Mouse (Mus musculus) adrenal gland (tissue): ENCODE measurements around the gene Atrip.

Experiments
- intact Hi-C: fragments of 180-260 bp; cut with DNase I; formaldehyde crosslinking; loops from one replicate; pipeline ENCODE4 v1.15.1; 2025

The Atrip gene

DNA sequence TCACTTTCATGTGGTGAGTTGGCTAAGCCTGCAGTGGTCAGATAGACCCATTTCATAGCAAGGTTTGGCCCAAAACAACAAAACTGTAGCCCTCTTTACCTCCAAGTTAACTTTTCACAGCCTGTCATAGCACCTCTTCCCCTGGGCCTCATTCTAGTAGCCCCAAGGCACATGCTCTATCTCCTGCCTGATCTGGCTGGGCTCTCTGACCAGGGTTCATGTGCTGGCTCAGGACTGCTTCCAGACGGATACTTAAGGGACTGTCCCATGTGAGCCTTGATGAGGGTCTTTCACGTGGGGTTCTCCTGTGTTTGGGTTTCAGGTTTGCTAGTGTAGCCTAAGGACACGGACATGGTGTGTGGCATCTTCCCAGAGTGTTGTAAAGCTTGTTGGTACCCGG is 34.2 kb downstream of the Atrip start:
- intact Hi-C loops = no loop called here

DNA sequence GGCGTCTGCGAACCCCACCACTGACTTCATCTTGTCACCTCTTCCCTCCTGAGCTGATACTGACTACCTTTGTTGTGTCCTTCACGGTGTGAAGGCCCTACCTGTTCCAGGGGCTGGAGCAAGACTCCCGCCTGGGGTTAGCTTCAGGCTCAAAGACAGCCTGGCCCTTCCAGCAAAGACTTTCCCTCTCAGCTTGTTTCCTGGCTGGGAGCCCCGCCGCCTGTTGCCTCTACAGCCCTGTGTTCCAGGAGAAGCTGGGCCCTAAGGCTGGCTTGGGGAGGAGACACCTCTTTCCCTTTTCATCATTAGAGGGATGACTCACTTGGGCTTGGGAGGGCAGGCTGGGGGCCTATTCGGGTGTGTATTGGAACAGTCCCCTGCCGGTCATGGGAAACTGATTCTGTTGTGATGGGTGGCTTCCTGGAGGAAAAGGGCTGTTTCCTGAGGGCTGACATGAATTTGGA is 35.0 kb downstream of the Atrip start:
- intact Hi-C loops = no loop called here

DNA sequence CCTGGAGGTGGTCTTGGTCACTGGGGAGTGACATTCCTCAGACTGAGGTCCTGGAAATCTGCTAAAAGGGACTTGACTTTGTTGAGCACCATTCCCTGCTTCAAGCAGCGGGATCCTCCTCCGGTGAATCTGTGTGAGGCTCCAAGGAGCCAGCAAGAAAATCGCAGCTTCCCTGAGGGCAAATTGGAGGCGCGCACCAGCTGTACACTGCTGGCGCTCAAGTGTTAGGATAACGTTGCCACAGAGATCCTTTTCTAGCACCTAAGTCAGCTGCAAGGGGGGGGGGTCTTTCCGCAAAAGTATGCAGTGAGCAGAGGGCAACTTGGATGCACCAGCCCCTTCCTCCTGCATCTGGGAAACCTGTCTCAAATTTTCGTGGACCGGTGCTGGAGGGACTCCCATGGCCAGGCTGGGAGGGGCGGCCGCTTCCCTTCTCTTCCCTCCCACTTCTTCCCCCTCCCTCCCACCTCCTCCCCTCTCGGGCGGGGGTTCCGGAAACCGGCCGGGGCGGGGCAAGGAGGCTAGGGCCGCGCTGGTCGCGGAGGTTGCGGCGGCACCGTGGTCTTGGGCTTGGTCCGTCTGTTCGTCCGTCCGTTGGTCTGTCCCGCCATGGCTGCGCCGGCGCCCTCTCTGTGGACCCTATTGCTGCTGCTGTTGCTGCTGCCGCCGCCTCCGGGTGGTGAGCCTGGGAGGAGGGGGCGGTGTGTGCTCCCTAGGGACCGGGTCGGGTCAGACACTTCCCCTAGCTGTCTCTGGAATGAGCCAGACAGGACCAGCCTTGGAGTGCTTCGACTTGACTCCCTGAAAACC is 35.6 kb downstream of the Atrip start, which contains the start of gene Shisa5:
Gene Shisa5, plus strand, starts transcription at position 480 of the 810 bp plus-strand sequence.
- intact Hi-C loops = no loop called here

DNA sequence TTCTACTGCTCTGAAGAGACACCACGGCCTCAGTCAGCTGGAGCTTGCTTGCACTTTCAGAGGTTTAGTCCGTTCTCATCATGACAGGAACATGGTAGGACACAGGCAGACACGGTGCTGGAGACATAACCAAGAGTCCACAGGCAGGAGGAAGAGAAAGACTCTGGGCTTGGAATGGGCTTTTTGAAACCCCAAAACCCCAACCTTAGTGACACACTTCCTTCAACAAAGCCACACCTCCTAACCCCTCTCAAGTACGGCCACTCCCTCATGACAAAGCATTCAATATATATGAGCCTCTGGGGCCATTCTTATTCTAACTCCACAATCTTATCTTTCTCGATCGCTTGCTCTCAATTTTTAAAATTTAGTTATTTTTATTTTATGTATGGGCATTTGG is 41.5 kb downstream of the Atrip start:
- intact Hi-C loops = no loop called here

DNA sequence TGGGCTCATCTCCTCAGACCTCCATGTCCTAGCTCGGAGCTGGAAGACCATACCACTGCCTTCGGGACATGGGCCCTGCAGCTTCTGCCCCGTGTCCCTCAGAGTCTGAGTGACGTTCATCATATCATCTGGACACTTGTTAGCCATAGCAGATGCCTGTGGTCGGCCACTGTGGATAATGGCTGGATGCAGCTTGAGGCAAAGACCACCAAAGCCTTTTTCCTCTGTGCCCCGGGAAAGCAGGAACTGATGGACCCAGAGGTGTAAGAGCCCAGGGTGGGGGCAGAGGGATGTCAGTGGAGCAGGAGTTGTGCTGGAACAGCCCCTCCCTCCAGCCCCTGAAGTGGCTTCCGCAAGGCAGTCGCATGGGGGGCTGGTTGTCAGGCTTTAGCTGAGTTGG is 42.2 kb downstream of the Atrip start:
- intact Hi-C loops = no loop called here

DNA sequence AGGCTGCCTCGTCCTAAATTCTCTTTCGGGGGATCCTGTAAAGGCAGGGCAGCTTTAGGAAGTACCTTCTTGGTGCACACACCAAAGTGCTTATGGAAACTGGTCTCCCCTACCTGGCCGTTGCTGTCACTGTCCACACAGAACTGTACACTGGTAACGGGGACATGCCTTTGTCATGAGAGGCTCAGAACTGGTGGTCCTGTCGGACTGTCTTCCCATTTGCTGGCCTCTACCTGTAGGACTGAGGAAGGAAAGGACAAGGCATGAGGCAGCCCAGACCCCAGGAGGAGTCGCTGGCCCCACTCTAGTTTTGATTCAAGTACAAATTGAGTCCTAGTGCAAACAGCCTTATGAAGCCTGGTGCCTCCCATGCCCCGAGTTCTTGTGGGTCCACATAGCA is 42.9 kb downstream of the Atrip start:
- intact Hi-C loops = no loop called here

DNA sequence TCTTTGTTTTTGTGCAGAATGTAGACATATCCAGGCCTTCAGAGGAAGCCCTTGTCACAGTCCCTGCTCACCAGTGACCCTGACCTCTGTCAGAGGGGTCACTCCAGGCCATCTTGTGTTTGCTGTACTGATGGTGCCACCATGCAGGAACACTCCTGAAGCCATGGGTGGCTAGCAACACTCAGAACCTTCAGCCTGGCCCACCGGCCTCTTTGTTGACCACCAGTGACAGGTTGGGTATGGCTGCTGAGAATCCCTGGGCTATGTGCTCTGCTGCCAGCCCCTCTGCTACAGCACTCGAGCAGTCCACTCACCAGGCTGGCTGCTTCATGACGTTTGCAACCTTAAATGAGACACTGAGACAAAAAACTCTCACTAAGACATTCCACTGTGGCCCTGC is 43.6 kb downstream of the Atrip start:
- intact Hi-C loops = no loop called here

DNA sequence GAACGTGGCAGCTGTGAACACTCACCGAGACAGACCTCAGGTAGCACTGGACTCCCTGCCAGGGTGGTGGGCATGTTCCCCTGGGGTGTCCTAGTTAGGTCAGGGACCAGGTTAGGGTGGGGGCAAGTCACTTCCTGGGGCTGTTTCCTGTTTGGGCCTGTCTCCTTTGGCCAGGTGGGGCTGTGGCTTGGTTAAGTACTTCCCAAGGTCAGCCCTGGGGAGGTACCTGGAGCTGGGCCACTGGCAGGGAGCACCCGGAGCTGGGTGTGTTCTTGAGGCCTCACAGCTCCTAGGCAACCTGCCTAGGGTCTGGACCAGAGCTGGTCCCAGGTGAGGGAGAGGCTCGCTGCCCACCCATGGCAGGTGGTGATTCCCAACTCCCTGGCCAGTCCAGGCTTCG is 45.0 kb downstream of the Atrip start:
- intact Hi-C loops = no loop called here

DNA sequence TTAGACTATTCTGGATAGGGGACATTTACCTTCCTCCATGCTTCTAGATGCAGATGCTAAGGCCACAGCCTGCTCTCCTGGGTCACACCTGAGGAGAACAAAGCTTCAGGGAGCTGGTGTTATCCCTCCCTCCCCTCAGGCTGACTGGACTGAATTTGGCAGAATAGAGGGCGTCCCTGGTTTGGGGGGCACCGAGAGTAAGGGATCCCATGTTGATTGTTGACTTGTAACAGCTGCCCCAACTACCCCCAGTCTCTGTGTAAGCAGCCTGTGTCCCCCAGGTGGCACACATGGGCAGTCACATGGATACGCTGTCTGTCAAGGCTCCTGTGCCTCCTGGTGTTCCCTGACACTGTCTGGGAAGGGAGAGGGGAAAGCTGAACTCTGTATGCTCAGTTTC is 45.5 kb downstream of the Atrip start:
- intact Hi-C loops = no loop called here

DNA sequence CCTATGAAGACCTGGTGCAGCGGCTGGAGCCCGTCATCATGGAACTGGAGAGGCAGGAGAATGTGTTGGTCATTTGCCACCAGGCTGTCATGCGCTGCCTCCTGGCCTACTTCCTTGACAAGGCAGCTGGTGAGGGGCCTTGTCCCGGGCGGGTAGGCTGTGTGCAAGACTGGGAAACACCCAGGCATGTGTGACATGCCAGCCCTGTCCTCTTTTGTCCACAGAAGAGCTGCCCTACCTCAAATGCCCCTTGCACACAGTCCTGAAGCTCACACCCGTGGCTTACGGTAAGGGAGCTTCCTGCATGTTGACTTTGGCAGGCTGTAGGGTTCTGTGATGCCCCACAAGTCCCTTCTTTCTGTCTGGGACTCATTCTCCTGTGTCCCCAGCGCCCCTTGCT is 46.4 kb downstream of the Atrip start:
- intact Hi-C loops = no loop called here

DNA sequence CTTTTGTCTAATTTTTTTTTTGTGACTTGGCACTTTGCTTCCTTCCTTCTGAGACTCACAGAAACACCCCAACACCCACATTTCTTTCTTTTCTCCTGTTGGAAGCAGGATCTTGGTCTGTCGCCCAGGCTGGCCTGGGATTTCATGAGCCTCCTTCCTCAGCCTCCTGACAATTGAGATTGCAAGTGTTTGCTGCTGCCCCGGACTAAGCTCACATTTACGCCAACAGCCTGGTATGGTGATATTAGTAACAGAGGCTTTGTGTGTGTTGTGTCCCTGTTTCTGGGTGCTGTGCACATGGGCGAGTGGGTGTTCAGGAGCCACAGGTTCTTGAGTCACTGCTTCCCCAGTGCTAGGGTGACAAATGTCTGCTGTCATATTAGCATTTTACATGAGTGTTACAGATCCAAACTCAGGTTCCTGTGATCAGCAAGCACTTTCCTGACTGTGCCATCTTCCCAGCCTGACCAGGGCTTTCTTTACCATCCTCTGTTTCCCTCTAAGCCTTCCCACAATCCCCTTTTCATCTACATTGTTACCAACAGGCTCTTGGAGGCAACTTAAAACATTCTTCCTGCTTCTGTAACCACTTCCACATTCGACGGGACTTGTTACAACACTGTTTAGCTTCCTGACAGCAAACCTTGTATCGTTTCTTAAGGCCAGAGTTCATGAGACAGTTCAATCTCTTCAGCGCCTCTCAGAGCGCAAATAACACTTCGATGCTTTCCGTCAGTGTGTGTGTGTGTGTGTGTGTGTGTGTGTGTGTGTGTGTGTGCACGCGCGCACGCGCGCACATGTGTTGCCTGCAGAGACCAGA is 50.8 kb downstream of the Atrip start:
- intact Hi-C loops = no loop called here

DNA sequence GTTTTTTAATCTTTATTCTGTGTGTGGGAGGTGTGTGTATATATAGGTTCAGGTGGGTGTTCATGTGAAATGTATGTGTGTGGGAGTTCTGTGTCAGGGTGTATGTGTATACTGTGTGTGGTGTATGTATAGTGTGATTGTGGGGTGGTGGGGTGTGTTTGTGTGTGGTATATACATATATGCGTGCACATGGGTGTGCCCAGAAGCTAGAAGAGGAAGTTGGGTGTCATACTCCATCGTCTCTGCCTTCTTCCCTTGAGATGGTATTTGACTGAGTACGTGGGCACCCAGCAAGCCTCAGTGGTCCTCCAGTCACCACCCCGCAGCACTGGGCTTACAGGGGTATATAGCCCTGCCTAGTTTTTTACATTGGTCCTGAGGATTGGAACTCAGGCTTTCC is 52.5 kb downstream of the Atrip start:
- intact Hi-C loops = no loop called here

DNA sequence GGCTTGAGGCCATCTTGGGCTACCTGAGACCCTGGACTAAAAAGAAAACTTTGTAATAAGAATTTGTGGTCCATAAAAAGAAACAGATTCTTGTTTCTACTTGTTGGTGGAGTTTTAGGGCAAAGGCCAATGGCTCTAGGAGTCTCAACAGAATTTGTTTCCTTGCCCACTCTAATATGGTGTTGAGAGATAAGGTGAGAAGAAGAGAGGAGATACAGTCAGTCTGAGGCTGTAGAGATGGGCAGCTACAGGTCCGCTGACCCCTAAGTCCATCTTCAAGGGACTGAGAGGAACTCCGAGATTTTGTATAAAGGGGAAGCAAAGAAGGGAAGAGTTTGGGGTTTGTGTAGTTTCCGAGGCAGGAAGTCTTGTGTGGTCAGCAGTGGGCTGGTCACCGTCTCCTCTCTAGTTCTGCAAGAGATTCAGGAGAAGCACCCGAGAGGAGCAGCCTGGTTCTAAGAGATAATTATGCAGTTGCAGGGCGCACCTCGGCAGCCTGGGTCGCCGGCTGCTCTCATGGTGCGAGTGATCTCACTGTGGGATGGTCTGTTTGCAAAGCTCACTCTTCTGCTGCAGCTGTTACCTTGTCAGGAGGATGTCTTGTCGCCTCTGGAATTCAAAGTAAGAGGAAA is 56.8 kb downstream of the Atrip start:
- intact Hi-C loops = no loop called here

DNA sequence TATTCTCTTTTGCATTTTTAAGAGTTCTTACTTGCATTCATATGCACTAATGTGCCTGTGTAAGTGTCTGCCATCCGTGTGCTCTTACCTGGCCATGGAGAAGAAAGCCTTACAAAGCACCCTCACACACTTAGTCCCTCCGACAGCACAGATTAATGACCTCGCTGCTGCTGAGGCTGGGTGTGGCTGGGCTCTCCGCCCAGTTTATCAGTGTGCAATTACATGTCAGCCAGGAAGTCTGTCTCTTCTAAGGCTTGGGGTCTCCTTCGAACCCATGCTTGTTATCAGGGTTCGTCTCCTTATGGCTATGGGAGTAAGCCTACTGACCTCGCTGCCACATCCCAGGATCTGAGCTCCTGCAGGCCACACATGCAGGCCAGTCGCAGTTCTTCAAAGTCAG is 58.5 kb downstream of the Atrip start:
- intact Hi-C loops = no loop called here

DNA sequence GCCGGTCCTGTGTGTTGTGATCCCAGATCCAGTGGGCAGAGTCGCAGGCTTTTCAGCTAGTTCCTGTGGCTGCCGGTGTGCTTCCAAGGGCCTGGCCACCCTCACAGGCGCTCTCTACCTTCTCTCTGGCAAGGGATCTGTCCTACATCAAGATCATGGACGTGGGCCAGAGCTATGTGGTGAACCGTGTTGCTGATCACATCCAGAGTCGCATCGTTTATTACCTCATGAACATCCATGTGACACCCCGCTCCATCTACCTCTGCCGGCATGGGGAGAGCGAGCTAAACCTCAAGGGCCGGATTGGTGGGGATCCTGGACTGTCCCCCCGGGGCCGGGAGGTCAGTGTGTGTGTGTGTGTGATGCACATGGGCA is 63.6 kb downstream of the Atrip start:
- intact Hi-C loops = no loop called here

DNA sequence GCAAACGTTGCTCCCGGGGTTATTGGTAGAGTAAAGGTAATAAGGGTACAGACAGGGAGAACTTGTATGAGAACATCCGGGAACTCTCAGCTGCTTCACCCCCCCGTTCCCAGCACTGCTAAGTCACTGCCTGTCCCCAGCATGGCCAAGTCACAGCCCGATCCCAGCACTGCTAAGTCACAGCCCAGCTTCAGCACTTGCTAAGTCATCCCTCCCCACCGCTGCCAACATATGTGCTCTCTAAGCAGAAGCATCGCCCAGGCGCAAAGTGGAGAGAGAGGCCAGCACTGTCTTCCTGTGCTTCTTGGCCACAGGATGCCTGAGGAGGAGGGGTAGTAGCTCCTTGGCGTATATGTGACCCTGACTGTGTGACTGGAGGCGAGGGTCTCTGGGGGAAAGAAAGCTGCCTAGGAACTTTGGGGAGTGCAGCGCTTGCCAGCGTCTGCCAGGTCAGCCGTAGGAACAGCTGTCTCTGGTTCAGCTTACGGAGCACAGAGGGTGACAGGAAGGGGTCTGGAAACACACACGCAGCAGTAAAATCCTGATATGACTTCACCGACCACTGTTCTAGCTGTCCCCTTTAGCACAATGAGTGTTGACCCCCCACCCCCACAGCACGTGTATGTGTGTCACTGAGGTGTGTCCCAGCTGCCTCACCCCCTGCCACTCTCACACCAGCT is 64.1 kb downstream of the Atrip start:
- intact Hi-C loops = no loop called here

DNA sequence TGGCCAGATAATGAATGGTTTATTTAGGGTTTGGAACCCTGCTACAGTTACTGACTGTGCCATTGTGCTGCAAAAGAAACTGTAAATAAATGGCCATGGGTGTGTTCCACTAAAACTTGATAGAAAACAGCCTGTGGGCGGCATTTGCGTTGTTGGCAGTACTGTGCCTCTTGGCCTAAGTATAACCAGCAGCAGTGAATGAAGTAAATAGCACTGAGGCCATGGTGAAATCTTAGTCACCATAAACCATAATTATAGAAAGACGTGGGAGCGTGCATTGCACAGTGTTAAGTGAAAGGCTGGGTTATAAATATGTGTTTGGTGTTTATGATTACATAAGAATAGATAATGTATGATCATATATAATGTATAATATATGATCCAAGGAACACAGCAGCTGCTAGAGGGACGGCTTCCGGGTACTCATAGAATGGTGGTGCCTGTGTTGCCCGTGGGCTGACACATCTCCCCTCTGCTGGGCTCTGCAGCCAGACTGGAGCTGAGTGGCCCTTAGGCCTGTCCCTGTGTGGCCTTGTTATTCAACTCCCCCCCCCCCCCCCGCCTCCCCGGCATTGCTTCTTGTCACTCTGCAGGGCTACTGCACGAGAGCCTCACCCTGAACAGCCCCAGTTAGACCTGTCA is 64.8 kb downstream of the Atrip start:
- intact Hi-C loops = no loop called here

DNA sequence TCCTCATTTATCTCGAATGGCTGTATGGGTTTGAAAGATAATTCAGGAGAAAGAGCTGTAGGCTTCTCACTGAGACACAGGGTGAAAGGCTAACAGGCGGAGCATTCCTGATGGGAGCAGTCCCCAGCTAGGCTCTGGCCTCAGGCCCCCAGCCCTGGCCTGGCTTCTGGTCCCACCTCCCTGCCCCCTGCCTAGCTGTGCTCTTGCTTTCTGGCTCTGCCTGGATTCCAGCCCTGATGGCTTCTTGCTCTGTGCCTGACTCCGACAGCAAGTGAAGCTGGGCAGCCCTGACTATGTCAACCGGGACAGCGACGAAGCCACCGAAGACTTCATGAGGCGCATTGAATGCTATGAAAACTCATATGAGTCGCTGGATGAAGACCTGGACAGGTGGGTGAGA is 65.8 kb downstream of the Atrip start:
- intact Hi-C loops = no loop called here
